Mouse (Mus musculus) adrenal gland, postnatal 14 days (tissue): ENCODE data around the gene Zfp612. TPM values are rescaled to one million over a fixed set of nuclear protein-coding genes. Genes with fewer than 3 reads are reported as not detected.

Experiments
- DNase-seq: peaks from one replicate; pipeline ENCODE4 v3.0.0; 2021; ENCODE audit warnings: mixed read lengths
- long read RNA-seq, 2 experiments: library from polyadenylated mRNA; stranded (forward); transcript quantifications; one replicate each; pipeline ENCODE4 v2.0.0; 2021
- total RNA-seq: library from RNA; stranded (reverse); gene quantifications from 2 replicates; pipeline ENCODE4 v1.2.3, GENCODE M21; 2021

The Zfp612 gene
- total RNA-seq: 6.7 and 7.4 TPM in 2 replicates
- long read RNA-seq, experiment 1, full-length matches to known transcripts: 2 of 6 reads
- long read RNA-seq, experiment 1, partial matches to known transcripts: 0 of 6 reads
- long read RNA-seq, experiment 1, other reads (novel, unspliced or antisense): 4 of 6 reads
- long read RNA-seq, experiment 2, full-length matches to known transcripts: 3 of 7 reads
- long read RNA-seq, experiment 2, partial matches to known transcripts: 0 of 7 reads
- long read RNA-seq, experiment 2, other reads (novel, unspliced or antisense): 4 of 7 reads

DNA sequence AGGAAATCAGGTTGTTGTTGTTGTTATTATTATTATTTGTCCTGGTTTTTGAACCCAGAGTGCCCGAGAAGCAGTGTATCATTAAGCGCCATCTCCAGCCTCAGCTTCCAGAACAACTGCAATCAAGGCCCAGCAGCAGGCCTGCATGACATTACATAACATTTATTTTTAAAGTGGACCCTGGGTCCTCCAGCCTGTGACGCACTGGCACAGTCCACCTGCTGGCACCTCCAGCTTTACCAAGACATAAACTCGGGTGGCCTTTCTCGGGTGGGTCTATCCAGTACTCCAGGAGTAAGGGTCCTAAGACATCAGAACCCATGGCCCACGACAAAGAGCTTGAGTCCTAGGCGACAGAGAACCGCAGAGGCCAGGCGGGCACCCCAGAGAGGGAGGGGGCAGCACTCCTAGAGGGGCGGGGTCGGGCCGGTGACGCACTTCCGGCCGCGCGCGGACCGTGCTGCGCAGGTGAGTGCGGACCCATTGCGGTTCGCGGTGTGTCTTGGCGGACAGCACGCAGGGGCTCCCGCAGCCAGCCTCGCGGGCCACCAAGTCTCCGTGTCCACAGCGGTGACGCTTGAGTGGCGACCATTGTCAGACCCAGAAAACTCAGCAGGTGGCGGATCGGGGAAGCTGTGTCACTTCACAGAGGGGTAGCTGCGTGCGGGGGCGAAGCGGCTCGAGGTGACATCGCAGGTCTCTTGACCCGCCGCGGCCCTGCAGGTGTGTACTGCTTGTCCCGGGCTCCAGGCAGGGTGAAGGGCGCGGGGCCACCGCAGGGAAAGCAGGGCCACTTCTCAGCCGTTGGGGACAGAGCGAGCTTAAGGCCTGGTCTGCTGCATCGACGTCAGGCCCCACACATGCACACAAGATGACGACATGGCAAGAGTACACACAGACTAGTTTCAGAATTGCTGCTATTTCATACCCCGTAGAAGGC is at the start of gene Zfp612:
Gene Zfp612, plus strand, starts transcription at position 465 of the 940 bp plus-strand sequence.
- peak; percentile 81 for DNase-seq

DNA sequence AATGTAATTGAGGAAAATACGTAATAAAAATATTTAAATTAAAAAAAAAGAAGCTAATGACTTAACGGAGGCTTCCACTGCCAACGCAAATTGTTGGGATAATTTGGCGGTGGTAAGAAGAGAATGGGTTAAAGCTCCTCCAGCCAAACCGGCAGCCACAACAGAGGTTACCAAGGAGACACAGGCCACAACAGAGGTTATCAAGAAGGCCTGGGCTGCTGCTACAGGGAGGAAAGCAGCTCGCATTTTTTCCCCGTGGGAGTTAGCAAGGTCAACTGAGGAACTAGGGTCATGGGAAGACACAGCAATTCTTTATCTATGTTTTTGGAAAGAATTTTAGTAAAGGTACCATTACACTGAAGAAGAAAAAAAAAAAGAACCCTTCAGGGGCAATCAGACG is 45.8 kb upstream of the Zfp612 start:
- DNase-seq: peak; percentile 11

DNA sequence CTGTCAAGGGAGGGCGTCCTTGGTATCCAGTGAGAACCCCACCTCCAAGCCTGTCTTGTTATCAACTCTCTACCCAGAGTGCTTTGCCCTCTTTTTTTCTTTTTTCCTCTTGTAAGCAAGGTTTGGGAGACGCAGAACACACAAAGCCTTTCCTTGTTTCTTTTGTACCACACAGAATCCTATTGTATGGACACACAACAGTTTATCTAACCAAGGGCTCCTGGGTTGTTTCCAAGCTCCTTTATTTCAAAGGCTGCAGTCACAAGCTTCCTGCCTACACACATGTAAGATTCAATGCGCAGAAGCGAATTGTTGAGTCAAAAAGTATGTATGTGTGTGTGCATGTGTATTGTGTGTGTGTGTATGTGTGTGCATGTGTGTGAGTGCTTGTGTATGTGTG is 45.2 kb upstream of the Zfp612 start:
- no peak for DNase-seq

DNA sequence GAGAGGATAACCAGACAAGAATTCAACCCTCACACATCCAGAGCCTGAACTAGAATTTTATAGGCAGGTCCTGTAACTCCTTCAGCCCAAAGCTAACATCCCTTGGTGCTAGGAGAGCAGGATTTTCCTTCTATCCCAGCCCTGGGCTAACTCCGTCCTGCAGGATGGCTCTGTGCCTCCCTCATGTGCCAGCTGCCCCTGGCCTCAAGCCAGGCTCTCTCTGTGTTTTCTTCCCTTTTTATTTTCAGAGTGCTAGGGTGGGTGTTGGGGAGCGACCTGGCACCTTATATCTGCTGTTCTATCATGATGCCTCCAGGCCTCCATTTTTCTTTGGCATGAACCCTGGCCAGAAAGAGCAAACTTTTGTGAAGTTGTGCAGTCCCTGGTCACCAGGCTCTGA is 43.4 kb upstream of the Zfp612 start:
- DNase-seq: peak; percentile 9

DNA sequence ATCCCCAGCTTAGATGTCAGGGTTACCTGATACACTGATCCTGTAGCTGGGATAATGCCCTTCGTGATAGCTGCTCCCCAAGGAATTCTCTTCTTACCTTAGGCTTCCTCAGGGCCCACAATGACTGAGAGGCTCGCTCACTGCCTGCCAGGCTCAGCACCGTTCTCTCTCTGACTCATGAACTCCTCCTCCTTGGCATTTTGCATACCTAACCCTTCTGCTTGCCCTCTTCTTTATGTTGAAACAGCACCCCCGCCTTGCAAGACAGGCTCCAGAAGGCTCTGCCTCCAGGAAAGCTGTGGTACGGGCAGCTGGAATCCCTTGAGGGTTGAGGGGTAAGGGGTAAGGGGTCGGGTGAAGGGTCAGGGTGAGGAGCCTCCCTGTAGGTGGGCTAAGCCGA is 40.3 kb upstream of the Zfp612 start:
- DNase-seq: no peak

DNA sequence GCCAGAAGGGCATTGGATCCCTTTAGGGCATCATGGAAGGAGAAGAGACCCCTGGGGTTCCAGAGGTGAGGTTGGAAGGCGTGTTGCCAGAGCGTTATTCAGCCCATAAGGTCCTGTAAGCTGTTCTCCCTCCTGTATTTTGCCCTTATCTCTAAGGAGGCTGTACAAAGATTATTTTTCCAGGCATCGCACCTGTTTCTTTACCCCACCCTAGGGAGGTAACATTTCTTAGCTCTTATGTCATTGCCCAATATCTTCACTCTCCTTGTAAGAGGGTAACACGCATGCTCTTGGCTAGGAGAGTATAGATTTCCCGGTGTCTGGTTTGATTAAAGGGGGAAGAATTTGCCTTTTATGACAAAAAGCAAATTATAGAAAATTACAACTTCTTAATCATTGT is 39.9 kb upstream of the Zfp612 start, which contains the start of gene Chst4:
Gene Chst4, minus strand, starts transcription at position 82 of the 400 bp plus-strand sequence.
- no peak for DNase-seq

DNA sequence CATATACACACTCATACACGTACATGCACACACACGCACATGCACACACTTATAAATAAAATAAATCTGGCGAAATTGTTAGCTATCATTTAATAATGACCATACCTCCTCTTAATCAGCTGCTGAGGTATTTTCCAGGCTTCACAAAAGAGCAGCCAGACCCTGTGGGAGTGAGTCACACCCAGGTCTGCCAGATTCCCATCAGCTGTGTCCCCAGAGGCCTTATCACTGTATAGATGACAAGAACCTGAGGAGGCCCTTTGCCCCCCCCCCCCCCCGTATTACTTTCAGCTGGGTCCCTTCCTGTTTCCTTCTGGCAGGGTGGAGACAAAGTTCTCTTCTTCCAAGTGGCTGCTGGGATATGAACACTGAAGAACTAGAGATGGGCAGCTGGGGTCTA is 39.0 kb upstream of the Zfp612 start:
- no peak for DNase-seq

DNA sequence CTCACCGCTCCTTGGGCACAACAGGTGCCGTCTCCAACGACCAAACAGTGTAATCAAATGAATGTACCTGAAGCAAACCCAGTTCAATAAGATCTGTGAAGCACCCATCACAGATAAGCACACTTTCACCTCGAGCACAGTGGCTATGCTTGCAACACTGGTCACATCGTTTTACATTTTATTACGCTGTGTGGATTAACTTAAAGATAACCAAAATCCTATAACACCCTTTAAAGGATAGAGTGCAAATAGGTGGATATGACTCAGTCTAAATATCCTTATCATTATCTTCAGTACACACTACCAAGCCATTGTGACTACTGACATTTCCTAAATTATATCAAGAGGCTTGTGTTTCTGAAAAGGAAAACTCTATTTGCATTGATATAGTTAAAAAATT is 28.3 kb upstream of the Zfp612 start:
- DNase-seq: no peak

DNA sequence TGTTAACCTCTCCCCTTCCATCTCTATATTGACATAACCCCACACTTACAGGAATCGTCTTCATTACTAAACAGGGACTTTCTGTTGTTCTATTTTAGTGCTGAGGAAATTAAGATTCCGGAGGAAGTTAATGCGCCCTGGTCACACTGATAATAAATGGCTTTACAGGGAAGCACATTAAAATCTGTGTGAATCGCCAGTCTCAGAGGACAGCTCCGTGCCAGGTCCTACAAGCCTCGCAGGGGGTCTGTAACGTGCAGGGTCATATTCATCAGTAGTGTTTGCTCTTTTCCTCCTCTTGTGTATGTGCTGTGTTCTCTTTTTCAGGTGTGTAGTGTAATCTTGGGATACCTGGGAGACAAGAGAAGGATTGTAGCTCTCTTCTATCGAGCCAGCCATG is 21.3 kb upstream of the Zfp612 start:
- DNase-seq: no peak

DNA sequence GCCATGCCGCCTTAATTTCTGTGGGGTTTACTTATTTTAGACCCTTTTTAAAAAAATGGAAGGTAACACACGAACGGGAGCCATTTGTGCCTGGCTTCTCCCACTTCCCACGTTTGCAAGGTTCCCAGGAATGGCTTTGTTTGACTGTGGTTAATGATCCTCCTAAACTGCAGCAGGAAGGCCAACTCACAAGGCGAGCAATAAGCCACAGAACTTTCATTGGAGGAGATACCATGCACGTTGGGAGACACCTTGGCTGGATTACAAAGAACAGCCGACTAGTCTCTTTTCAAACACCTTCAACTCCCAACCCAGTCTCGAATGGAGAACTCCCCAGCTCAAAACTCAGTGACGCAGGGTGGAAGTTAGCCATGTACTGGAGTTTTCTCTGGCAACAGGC is 15.4 kb upstream of the Zfp612 start:
- DNase-seq: no peak

DNA sequence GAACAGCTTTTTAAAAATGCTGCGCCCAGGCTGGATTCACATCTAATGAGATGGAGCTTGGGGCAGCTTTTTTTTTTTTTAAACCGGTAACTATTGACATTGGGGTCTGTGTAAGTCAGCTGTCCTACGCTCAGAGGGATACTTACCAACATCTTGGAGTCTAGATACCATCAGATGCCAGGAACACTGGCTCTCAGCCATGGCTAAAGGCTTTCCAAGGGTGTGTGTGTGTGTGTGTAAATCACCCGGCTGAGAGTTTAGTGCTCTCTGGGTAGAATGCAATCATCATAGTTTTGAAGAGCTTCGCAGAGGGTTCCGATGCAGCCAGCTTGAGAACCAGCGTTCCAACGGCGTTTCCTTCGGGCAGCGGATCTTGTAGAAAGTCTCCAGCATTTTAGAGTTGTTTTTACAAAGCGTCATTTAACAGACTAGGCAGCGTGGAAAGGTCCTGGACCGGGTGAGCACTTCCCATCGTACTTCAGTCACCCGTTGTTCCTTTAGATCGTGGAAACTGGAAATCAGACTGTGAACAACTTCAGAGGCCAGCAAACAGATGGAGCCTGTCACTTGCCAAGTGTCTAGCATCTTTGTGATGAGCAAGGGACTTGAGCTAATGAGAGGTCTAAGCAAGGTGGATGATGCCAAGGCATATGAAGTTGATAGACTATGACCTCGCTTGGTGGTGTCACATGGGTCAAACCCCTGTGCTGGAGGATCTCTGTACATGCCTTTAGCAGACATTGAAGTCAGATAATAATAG is 14.8 kb upstream of the Zfp612 start:
- no peak for DNase-seq

DNA sequence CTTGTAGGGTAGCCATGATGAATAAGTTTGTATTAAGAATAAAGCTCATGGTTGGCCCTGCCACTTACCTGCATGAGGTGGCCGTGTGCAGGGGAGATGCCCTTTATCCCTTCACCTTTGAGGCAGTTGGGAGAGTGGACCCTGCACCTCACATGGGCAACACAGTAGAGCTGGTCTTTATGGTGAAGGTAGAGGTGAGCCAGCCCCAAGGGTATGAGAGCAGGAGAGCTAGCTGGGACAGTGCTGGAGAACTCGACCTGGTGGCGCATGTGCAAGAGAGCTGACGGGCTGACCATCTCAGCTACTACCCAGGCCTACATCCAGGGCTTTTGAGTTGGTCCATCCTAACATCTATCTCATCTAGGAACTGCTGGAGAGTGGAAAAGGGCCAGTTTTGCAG is 13.9 kb upstream of the Zfp612 start:
- DNase-seq: no peak

DNA sequence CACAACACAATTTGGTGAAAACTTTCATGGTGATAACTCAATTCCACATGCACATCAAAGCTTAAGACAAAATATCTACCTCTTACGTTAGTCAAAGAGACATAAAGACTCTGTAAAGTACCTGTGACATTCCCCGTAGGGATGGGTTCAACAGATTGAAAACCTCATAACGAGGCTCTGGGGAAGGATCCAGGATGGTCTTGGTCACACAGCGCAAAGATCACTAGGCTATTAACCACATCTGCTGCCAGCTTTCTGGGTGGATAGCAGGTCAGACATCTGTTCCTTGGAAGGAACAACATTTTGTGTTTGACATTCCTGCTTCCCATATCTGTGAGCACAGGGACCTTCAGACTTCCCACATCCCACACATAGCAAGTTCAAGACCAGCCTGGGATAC is 9.8 kb upstream of the Zfp612 start:
- no peak for DNase-seq

DNA sequence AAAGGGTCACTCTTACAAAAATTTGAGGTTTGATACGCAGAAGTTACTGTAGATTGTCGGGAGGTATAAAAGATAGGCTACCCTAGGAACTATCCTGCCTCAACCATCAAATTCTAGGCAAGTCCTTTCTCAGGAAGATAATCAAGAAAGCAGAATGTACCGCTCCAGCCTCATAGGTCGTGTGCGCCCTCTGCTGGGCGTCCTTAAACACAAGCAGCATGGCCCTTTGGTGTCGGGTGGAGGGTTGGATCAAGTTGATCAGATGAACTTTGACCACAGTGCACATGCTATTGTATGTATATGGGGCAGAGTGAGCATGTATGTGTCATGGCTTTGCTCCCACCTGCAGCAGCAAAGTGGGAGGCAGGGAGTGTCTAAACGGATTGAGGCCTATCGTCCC is 7.9 kb upstream of the Zfp612 start:
- DNase-seq: peak; percentile 77

DNA sequence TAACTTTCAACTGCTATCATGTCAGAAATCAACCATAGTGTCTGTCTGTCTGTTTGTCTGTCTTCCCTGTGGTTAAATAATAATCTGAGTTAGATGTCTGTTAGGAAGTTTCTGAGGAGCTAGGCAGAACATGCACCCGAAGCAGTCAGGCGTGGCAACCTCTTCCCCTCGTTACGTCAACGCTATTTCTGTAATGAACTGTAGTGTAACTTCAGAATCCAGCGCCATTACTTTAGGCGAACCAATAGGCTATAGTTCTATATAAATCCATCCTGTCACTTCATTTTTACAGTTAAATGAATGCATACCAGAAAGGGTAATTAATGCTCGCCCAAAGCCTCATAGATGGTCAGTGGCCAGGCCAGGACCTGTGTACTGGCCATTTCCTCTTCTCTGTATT is 5.0 kb upstream of the Zfp612 start:
- DNase-seq: no peak

DNA sequence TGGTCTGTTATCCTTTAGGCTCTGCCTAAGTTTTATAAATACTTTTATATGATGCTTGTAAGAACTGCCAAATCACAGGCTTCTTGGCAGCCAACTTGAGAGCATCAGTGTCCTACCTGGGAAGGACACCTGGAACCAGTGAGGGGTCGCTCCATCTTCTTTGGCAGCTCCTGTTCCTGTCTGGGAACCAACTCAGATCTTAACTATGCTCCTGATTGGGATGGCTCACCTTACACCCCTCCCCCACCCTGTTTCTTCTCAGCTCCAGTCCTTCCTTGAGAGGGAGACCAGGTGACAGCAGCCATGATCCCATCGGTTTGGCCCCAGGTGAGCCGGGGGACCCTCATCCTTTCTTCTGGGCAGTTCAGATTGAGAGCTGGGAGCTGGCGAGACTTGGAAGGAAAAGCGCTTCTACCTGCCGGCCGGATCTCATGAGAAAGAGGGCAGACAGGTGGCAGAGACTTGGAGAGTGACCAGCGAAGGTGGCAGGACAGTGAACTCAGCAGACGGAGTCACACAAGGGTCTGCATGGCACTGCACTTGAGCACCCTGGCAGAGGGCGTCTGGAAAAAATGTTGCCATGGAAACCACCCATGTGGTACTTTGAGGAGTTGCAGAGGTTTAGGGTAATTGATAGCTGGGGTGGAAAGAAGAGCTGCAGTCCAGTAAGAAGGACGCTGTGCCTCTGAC is 3.0 kb downstream of the Zfp612 start:
- no peak for DNase-seq

DNA sequence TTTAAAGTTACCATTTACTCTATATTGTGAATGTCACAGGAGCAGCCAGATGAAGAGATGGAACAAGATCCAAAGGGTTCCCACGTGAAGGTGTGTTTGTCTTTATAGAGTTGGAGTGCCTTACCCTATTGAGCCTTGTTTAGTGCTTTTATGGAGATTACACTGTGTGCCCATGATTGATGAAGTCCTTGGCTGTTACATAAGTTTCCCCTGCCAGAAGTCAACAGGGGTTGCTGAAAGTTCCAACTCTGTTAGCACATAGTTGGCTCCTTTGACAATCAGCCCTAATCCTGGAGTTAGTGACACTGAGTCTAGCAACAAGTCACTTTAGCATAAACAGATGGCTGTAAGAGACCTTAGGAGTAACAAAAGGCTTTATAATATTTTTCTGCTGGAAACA is 12.3 kb downstream of the Zfp612 start:
- peak; percentile 17 for DNase-seq

DNA sequence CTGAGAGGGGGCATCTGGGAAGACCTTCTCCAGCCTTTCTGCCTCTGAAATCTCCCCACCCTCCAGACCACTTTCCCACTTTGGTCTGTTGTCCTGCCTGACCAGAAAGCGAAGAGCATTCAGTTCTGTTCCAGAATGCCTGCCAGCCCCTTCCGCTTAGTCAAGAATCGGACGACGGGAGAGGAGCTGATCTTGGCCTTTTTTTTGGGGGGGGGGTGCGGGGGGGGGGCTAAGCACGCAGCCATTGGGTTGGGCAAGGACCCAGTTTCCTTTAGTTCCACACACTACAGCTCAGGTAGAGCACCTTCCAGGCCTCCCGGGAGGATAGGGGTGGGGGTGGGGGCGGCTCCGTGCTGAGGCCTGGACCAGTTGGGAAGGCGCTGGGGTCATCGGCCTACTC is 21.4 kb downstream of the Zfp612 start, which contains the start of gene Gm21964:
Gene Gm21964, plus strand, starts transcription at position 301 of the 400 bp plus-strand sequence.
- no peak for DNase-seq

DNA sequence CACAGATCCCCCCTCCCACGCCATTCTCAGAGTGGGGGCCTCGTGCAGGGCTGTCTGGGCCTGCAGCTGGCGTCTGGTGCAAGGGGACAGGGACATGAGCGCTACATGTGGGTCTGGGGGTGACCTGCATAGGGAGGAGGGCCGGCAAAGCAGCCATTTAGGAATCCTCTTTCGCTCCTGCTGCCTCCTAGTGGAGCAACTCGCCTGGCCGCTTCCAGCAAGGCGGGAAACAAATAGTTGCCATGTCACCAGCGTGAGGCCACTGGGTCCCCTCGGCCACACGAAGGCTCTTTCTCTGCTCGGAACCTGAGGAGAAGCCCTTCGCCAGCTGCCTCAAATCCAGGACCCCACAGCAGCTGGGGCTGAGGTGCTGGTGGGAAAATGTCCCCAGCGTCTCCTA is 22.1 kb downstream of the Zfp612 start:
- no peak for DNase-seq

DNA sequence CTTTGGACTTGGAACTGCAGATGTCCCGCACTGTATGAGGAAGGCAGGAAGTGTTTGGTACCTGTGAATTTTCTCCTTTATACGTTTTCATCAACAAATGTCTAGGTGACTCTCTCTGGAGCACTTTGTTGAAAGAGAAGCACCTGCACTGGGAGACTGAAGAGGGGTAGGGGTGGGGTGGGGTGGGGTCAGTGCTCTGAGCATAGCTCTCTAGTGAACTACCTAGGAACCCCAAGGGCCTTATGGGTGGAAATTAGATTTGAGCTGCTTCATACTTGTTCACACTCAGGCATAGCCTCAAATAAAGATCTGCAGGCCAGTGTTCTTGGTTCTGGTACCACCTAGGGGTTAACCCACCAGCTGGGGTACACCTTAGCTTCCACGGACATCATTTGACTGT is 23.1 kb downstream of the Zfp612 start, which contains the start of gene Gm17720:
Gene Gm17720, minus strand, starts transcription at position 101 of the 400 bp plus-strand sequence.
- peak; percentile 13 for DNase-seq

DNA sequence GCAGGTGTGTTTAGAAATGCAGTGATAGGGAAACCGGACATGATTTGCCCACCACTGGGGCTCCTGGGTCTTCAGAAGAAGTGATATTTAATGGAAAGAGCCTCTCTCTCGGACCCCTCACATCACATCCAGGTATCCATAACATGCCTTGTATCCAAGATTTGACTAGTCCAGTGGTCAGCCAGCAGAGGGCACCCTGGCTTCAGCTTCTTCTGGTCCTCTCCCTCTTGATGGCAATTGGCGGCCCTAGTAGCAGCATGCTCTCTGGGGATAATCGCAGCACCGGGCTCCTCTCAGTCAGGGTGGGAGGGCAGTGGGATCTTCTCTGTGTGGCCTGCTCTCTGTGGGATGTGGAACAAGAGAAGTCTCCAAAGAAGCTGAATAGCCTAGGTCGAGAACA is 40.2 kb downstream of the Zfp612 start:
- peak; percentile 47 for DNase-seq

DNA sequence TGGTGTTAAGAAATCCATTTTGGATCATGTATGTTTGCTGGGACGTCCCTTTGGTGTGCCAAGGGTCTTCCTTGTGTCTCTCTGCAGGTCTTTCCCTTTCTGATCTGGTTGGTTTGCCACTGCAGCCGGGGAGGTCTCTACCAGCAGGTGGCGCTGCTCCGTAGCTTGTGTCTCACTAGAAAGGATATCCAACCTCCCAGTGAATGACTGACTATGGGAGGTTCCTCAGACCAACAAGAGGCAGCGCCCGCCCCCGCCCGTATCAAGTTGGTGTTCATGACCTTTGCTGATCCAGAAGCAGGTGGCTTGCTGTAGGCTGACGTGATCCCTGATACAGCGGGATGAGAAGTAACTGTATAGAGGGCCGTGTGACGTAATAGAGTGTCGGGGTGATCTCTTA is 51.0 kb downstream of the Zfp612 start:
- peak; percentile 86 for DNase-seq
